Mouse (Mus musculus): ENCODE measurements at regions not wholly inside any gene's neighbourhood (a gene's known extent, or its start where the extent isn't known, plus 50 kb on each side); places are given as distances from the start of the nearest gene placed in this dataset.

GRCm38 (mm10) chr13:101049511-101049910 is 216.3 kb upstream of the Slc30a5 start:
- Histone ChIP-seq H3K4me1 (no peaks in the 10 kb centered on the region), H3K9me3 (no peaks in the 10 kb centered on the region), H3K27me3 (replicated peaks) (no peaks in the 10 kb centered on the region), H3K4me2 (no peak overlapping the region), H3K36me3 (no peaks in the 10 kb centered on the region), H3K27ac (replicated peaks) (no peak overlapping the region), H3K4me3 (no peak overlapping the region), H3K9ac (no peak overlapping the region)
- 90% methylated on average over 1 of the region's 1 CpGs for WGBS
- ATAC-seq (ENCODE audit: extremely low read depth, insufficient number of reproducible peaks, low FRiP score, low TSS enrichment), result no peak

DNA sequence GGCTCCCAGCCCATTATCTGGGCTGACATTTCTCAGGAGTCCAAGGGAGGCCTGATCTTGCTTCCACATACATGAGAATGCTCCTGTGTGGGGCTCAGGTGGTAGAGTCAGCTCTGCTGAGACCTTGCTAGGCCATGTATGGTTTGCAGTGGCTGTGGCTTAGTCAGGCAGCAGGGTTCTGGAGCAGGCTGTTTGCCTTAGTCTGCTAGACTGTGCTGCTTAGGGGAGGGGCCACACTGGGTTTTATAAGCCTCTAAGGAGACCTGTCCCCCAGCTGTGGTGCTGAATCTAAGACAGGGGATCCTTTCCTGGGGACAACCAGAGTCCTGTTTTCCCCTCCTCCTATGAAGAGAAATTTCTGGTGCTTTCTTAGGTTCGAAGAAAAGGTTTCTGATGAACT is 199.4 kb upstream of the Slc30a5 start:
- no peaks in the 10 kb centered on the region for H3K4me1 ChIP-seq
- H3K9ac ChIP-seq, result no peak overlapping the region
- no peak overlapping the region for H3K27ac ChIP-seq (replicated peaks)
- no peak for ATAC-seq (ENCODE audit: extremely low read depth, insufficient number of reproducible peaks, low FRiP score, low TSS enrichment)
- no peaks in the 10 kb centered on the region for H3K36me3 ChIP-seq
- no peak overlapping the region for H3K4me3 ChIP-seq
- no peaks in the 10 kb centered on the region for H3K27me3 ChIP-seq (replicated peaks)
- H3K9me3 ChIP-seq, result no peaks in the 10 kb centered on the region
- WGBS, result 46% methylated on average over 1 of the region's 1 CpGs
- H3K4me2 ChIP-seq, result no peak overlapping the region

GRCm38 (mm10) chr13:101026043-101026442 is 192.8 kb upstream of the Slc30a5 start:
- Histone ChIP-seq H3K27me3 (replicated peaks) (no peaks in the 10 kb centered on the region), H3K4me3 (no peak overlapping the region), H3K9ac (no peak overlapping the region), H3K36me3 (no peaks in the 10 kb centered on the region), H3K4me2 (no peak overlapping the region), H3K4me1 (no peaks in the 10 kb centered on the region), H3K9me3 (peaks cover 3% of the 10 kb centered on the region; the same call in 1 of the 2 replicates), H3K27ac (replicated peaks) (no peak overlapping the region)
- ATAC-seq (ENCODE audit: extremely low read depth, insufficient number of reproducible peaks, low FRiP score, low TSS enrichment), result no peak

DNA sequence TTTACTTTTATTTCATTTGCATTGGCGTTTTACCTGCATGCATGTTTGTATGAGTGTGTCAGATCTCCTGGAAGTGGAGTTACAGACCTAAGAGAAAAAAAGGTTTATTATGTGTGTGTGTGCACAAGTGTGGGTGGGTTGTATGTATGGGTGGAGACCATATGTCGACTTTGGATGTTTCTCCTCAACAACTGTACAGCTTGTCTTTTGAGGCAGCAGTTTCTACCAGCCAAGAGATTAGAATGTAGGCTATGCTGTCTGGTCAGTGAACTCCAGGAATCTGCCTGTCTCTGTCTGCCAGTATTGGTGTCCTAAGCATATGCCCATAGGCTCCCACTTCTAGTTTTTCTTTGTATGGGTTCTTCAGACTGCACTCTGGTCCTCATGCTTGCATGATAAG is 192.3 kb upstream of the Slc30a5 start:
- no peak overlapping the region for H3K9ac ChIP-seq
- no peak for ATAC-seq (ENCODE audit: extremely low read depth, insufficient number of reproducible peaks, low FRiP score, low TSS enrichment)
- no peak overlapping the region for H3K4me2 ChIP-seq
- 72% methylated on average over 2 of the region's 2 CpGs for WGBS
- no peaks in the 10 kb centered on the region for H3K4me1 ChIP-seq
- H3K4me3 ChIP-seq, result no peak overlapping the region
- H3K9me3 ChIP-seq, result peaks cover 5% of the 10 kb centered on the region; the same call in 1 of the 2 replicates
- H3K27me3 ChIP-seq (replicated peaks), result no peaks in the 10 kb centered on the region
- H3K36me3 ChIP-seq, result no peaks in the 10 kb centered on the region
- H3K27ac ChIP-seq (replicated peaks), result no peak overlapping the region

DNA sequence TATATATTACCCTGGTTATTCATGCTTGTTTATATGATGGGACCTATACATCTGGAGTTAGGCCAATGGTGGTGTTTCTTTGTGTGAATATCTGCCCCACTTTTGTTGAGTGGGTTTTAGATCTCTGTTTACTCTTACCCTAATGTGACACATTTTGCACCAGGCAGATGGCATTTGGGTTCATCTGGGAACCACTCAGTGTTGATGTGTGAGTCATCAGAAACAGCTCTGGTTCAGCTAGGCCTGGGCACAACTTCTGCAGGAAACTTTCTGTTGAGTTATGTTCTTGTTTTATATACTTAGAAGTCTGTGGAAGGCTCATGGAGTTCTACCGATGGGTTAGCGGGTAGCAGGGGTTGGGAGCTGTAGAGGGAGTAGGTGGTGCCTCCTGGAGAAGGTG is 191.7 kb upstream of the Slc30a5 start:
- ATAC-seq (ENCODE audit: extremely low read depth, insufficient number of reproducible peaks, low FRiP score, low TSS enrichment), result no peak
- Histone ChIP-seq H3K4me1 (no peaks in the 10 kb centered on the region), H3K9me3 (peaks cover 5% of the 10 kb centered on the region; the same call in 1 of the 2 replicates), H3K27me3 (replicated peaks) (no peaks in the 10 kb centered on the region), H3K4me3 (no peak overlapping the region), H3K36me3 (no peaks in the 10 kb centered on the region), H3K9ac (no peak overlapping the region), H3K27ac (replicated peaks) (no peak overlapping the region), H3K4me2 (no peak overlapping the region)
- 81% methylated on average over 2 of the region's 2 CpGs for WGBS

DNA sequence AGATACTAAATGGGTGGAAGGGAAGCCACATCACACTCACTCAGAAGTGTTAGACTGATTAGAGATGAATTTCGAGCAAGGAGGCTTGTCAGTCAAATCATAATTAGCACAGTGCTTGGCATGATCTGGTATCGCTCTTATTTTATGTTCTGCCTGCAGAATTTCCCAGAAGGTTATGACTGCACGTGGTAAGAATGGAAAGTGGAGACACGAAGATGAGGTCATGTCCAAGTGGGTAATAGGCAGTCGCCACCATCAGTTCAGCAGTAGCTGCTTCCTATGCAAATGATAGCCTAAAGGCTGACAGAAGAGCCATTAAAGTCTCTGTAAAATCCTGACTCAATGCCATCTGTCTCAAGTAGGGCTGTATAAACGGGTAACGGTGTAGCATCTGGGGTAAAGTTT is 186.0 kb upstream of the Slc30a5 start:
- Histone ChIP-seq H3K36me3 (no peaks in the 10 kb centered on the region), H3K27ac (replicated peaks) (no peak overlapping the region), H3K27me3 (replicated peaks) (no peaks in the 10 kb centered on the region), H3K4me1 (no peaks in the 10 kb centered on the region), H3K9me3 (peaks cover 5% of the 10 kb centered on the region; the same call in 1 of the 2 replicates), H3K9ac (no peak overlapping the region), H3K4me2 (no peak overlapping the region), H3K4me3 (no peak overlapping the region)
- 56% methylated on average over 7 of the region's 7 CpGs for WGBS
- ATAC-seq (ENCODE audit: extremely low read depth, insufficient number of reproducible peaks, low FRiP score, low TSS enrichment), result no peak

DNA sequence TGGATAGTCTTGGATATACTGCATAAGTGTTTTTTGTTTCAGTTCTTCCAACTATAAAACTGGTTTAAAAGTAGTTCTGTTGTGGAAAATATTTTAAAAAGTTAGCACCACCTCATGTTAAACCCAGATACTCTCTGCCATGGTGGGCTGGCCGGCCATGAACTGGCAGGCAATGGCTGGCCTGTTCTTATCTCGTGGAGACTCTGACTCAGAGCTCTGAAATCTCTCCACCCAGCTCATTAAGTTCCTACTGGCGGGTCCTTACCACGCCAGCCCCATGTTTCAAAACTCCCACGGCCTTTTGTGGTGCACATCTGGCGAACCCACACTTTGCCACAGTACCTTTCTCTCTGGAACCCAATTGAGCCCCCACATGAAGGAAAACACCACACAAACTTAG is 183.8 kb upstream of the Slc30a5 start:
- ATAC-seq (ENCODE audit: extremely low read depth, insufficient number of reproducible peaks, low FRiP score, low TSS enrichment), result no peak
- WGBS, result 34% methylated on average over 6 of the region's 6 CpGs
- peaks cover 5% of the 10 kb centered on the region; the same call in 1 of the 2 replicates for H3K9me3 ChIP-seq
- H3K4me3 ChIP-seq, result no peak overlapping the region
- no peak overlapping the region for H3K27ac ChIP-seq (replicated peaks)
- no peak overlapping the region for H3K9ac ChIP-seq
- H3K36me3 ChIP-seq, result no peaks in the 10 kb centered on the region
- H3K27me3 ChIP-seq (replicated peaks), result no peaks in the 10 kb centered on the region
- no peak overlapping the region for H3K4me2 ChIP-seq
- H3K4me1 ChIP-seq, result no peaks in the 10 kb centered on the region

GRCm38 (mm10) chr13:101016181-101016580 is 183.0 kb upstream of the Slc30a5 start:
- peaks cover 4% of the 10 kb centered on the region; the same call in 1 of the 2 replicates for H3K9me3 ChIP-seq
- no peak overlapping the region for H3K4me2 ChIP-seq
- WGBS, result 62% methylated on average over 1 of the region's 1 CpGs
- no peak overlapping the region for H3K9ac ChIP-seq
- no peak for ATAC-seq (ENCODE audit: extremely low read depth, insufficient number of reproducible peaks, low FRiP score, low TSS enrichment)
- H3K27ac ChIP-seq (replicated peaks), result no peak overlapping the region
- H3K4me1 ChIP-seq, result no peaks in the 10 kb centered on the region
- no peaks in the 10 kb centered on the region for H3K27me3 ChIP-seq (replicated peaks)
- no peak overlapping the region for H3K4me3 ChIP-seq
- H3K36me3 ChIP-seq, result no peaks in the 10 kb centered on the region

GRCm38 (mm10) chr13:101015435-101015834 is 182.2 kb upstream of the Slc30a5 start:
- H3K4me1 ChIP-seq, result no peaks in the 10 kb centered on the region
- 64% methylated on average over 3 of the region's 3 CpGs for WGBS
- H3K4me3 ChIP-seq, result no peak overlapping the region
- no peaks in the 10 kb centered on the region for H3K9me3 ChIP-seq
- H3K36me3 ChIP-seq, result no peaks in the 10 kb centered on the region
- no peak overlapping the region for H3K4me2 ChIP-seq
- no peak overlapping the region for H3K27ac ChIP-seq (replicated peaks)
- no peak for ATAC-seq (ENCODE audit: extremely low read depth, insufficient number of reproducible peaks, low FRiP score, low TSS enrichment)
- H3K9ac ChIP-seq, result no peak overlapping the region
- H3K27me3 ChIP-seq (replicated peaks), result no peaks in the 10 kb centered on the region

DNA sequence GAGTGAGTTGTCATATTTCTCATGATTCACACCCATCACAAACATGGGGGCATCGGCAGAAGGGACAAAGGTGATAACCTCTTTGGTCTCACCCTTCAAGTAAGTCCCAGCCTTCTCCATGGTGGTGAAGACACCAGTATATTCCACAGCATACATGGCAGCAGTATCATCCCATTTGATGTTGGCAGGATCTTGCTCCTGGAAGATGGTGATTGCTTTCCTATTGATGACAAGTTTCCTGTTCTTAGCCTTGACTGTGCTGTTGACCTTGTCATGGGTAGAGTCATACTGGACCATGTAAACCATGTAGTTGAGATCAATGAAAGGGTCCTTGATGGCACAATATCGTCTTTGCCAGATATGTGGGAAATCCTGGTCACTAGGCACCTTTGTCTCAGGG is 180.4 kb upstream of the Slc30a5 start:
- ATAC-seq (ENCODE audit: extremely low read depth, insufficient number of reproducible peaks, low FRiP score, low TSS enrichment), result no peak
- WGBS, result 74% methylated on average over 2 of the region's 2 CpGs
- Histone ChIP-seq H3K27me3 (replicated peaks) (no peaks in the 10 kb centered on the region), H3K9ac (no peak overlapping the region), H3K4me3 (no peak overlapping the region), H3K4me2 (no peak overlapping the region), H3K4me1 (no peaks in the 10 kb centered on the region), H3K9me3 (no peaks in the 10 kb centered on the region), H3K36me3 (no peaks in the 10 kb centered on the region), H3K27ac (replicated peaks) (no peak overlapping the region)

DNA sequence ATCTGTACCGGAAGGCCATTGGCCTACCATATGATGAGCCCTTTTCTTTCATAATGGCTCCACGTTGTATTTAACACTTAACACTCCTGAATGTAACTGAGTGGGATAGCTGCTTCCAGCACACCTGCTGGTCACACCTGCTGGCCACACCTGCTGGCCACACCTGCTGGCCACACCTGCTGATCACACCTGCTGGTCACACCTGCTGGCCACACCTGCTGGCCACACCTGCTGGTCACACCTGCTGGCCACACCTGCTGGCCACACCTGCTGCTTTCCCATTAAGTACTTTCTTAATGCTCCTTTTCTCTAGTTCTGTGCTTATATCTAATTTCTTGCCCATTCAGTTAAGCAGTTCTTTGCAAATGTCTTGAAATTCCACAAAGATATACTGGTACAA is 157.4 kb upstream of the Slc30a5 start:
- Histone ChIP-seq H3K27me3 (replicated peaks) (no peaks in the 10 kb centered on the region), H3K4me3 (no peak overlapping the region), H3K36me3 (no peaks in the 10 kb centered on the region), H3K4me2 (no peak overlapping the region), H3K9ac (no peak overlapping the region), H3K4me1 (no peaks in the 10 kb centered on the region), H3K9me3 (no peaks in the 10 kb centered on the region), H3K27ac (replicated peaks) (no peak overlapping the region)
- WGBS, result 89% methylated on average over 2 of the region's 2 CpGs
- ATAC-seq (ENCODE audit: extremely low read depth, insufficient number of reproducible peaks, low FRiP score, low TSS enrichment), result no peak

- no peaks in the 10 kb centered on the region for H3K27me3 ChIP-seq (replicated peaks)
- no peaks in the 10 kb centered on the region for H3K9me3 ChIP-seq
- H3K27ac ChIP-seq (replicated peaks), result no peak overlapping the region
- no peak for ATAC-seq (ENCODE audit: extremely low read depth, insufficient number of reproducible peaks, low FRiP score, low TSS enrichment)
- H3K9ac ChIP-seq, result no peak overlapping the region
- no peaks in the 10 kb centered on the region for H3K4me1 ChIP-seq
- H3K36me3 ChIP-seq, result no peaks in the 10 kb centered on the region
- no peak overlapping the region for H3K4me2 ChIP-seq
- no peak overlapping the region for H3K4me3 ChIP-seq
- WGBS, result 65% methylated on average over 13 of the region's 13 CpGs
These were observed 155.7 kb upstream of the Slc30a5 start for GRCm38 (mm10) chr13:100988671-100989531.
